Mouse (Mus musculus) embryo, embryonic 9.5 days (tissue): Measurements from ENCODE around the gene 1700020N15Rik.
"Not testable (repeated sequence)": the region's sequence is repeated elsewhere in the genome, so short reads cannot be mapped to it uniquely, and the experiment has no call there.

Experiments
- DNase-seq: peaks from one replicate; pipeline ENCODE4 v3.0.0-alpha.2; 2017; ENCODE audit errors: extremely low spot score

The 1700020N15Rik gene

GRCm38 (mm10) chrX:69945000-69945399, at the start of gene 1700020N15Rik:
1700020N15Rik (plus strand) TSS chrX:69945300.
- DNase-seq: not testable (repeated sequence)

DNA sequence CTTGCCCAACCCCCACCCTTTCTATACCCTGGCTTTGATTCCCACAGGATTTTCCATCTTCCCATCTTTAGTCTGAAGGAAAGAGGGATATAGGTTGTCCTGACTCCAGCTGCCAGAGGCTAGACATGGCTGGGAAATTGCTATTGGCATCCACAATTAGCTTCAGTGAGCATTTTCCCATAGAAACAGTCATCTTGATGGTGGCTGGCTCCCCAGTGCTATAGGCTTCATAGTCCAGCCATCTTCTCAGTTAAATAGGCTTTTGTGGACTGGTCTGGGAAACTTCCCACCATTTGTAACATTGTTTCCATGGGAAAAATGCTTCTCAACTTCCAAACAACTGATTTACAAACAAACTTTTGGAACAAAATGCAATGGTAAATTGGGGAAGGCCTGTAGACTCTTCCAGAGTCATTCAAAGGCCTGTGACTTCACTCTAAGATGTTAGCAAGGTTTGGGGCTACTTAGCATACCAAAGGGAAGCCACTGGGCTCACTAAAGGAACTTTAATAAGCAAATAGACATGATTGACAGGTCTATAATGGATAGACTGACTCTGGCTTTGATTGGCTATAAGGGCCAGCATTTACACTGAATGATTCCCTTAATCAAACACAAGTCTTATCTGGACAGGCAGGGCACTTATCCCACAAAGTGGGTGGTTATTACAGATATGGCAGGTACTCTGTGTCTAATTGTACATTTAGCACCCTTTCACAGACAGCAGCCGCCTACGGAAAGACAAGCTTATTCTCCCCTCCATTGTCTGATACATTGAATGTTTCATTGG, 31.9 kb downstream of the 1700020N15Rik start:
- no peak for DNase-seq
